Mouse (Mus musculus) E14TG2a.4 (cell line): ENCODE measurements around the gene Glycam1.

Source experiments
- CTCF ChIP-seq: conservative IDR thresholded peaks from 2 replicates; pipeline ENCODE4 v1.5.1; 2014; ENCODE audit warnings: low read length
- NANOG ChIP-seq: IDR thresholded peaks from 2 replicates; pipeline ENCODE4 v1.6.1; 2014; ENCODE audit warnings: borderline replicate concordance, low read length, mixed read lengths
- POU5F1 ChIP-seq: IDR thresholded peaks from 2 replicates; pipeline ENCODE4 v1.6.1; 2014; ENCODE audit warnings: low read length, borderline replicate concordance

- TF ChIP-seq CTCF: no peak
- TF ChIP-seq POU5F1: no peak
- no peak for TF ChIP-seq NANOG
These were observed 22.4 kb downstream of the Glycam1 start for GRCm38 (mm10) chr15:103542526-103542925.
